Mouse (Mus musculus) layer of hippocampus, postnatal 36 days (tissue): ENCODE data around the gene Kmt2d. TPM values are rescaled to one million over a fixed set of nuclear protein-coding genes. Genes with fewer than 3 reads are reported as not detected.
"Not testable (repeated sequence)": the region's sequence is repeated elsewhere in the genome, so short reads cannot be mapped to it uniquely, and the experiment has no call there.

ENCODE experiments used
- DNase-seq, 2 experiments: peaks; one replicate each; pipeline ENCODE4 v3.0.0; 2022
- total RNA-seq, 2 experiments: library from RNA; stranded (reverse); gene quantifications; 2 replicates each; pipeline ENCODE4 v1.2.3; 2021

Kmt2d gene
- 100 to 1,000 TPM in 1 of 2 experiments, 10 to 100 TPM in 1; 81.4 to 101 TPM for total RNA-seq

- DNase-seq, result no peak
Measured at GRCm38 (mm10) chr15:98871070-98871915, at the start of gene Kmt2d. TSS of gene Kmt2d (minus strand) at chr15:98871204.

- DNase-seq, result not testable (repeated sequence)
Measured at GRCm38 (mm10) chr15:98918499-98918895, 47.5 kb upstream of the Kmt2d start.

GRCm38 (mm10) chr15:98917538-98918498 lies 46.8 kb upstream of the Kmt2d start, which contains the start of gene Lmbr1l:
TSS of gene Lmbr1l (minus strand) at chr15:98918231.
- DNase-seq, result peak; percentile 99

- peak in 1 of 2 experiments; percentile 17 for DNase-seq
Measured at GRCm38 (mm10) chr15:98917091-98917490, 46.1 kb upstream of the Kmt2d start.

GRCm38 (mm10) chr15:98916016-98916415 lies 45.0 kb upstream of the Kmt2d start:
- DNase-seq, result no peak

- DNase-seq, result no peak
Measured at GRCm38 (mm10) chr15:98914903-98915302, 43.9 kb upstream of the Kmt2d start.

GRCm38 (mm10) chr15:98904692-98905091 lies 33.7 kb upstream of the Kmt2d start:
- DNase-seq, result peak in 1 of 2 experiments; percentile 15

- DNase-seq, result no peak
Measured at GRCm38 (mm10) chr15:98902600-98902999, 31.6 kb upstream of the Kmt2d start.

GRCm38 (mm10) chr15:98901530-98901929 lies 30.5 kb upstream of the Kmt2d start:
- DNase-seq, result no peak

GRCm38 (mm10) chr15:98897928-98898800 lies 27.2 kb upstream of the Kmt2d start, which contains the start of gene Dhh:
TSS of gene Dhh (minus strand) at chr15:98898540.
- DNase-seq, result no peak

GRCm38 (mm10) chr15:98897495-98897894 lies 26.5 kb upstream of the Kmt2d start:
- no peak for DNase-seq

- DNase-seq, result no peak
Measured at GRCm38 (mm10) chr15:98895635-98896589, 24.9 kb upstream of the Kmt2d start.

GRCm38 (mm10) chr15:98894746-98895634 lies 24.0 kb upstream of the Kmt2d start:
- no peak for DNase-seq

GRCm38 (mm10) chr15:98893940-98894745 lies 23.1 kb upstream of the Kmt2d start, which contains the start of gene Rhebl1:
TSS of gene Rhebl1 (minus strand) at chr15:98894540.
- peak; percentile 41 to 44 for DNase-seq

GRCm38 (mm10) chr15:98893036-98893435 lies 22.0 kb upstream of the Kmt2d start:
- no peak for DNase-seq

- DNase-seq, result peak; percentile 51 to 53
Measured at GRCm38 (mm10) chr15:98891907-98892606, 21.1 kb upstream of the Kmt2d start.

- DNase-seq, result no peak
Measured at GRCm38 (mm10) chr15:98891198-98891742, 20.3 kb upstream of the Kmt2d start.

GRCm38 (mm10) chr15:98887526-98887925 lies 16.5 kb upstream of the Kmt2d start:
- no peak for DNase-seq
